Mouse (Mus musculus) layer of hippocampus, adult 9-11 months (tissue): Measurements from ENCODE around the gene Smndc1.
"Not testable (repeated sequence)": the region's sequence is repeated elsewhere in the genome, so short reads cannot be mapped to it uniquely, and the experiment has no call there.

Experiments used
- DNase-seq: peaks from one replicate; pipeline ENCODE4 v3.0.0; 2022

Smndc1 gene

GRCm38 (mm10) chr19:53412149-53412848 is 21.9 kb upstream of the Smndc1 start:
- no peak for DNase-seq

- DNase-seq = no peak
These were observed 19.4 kb upstream of the Smndc1 start for GRCm38 (mm10) chr19:53409663-53410307.

- no peak for DNase-seq
These were observed 18.0 kb upstream of the Smndc1 start for GRCm38 (mm10) chr19:53408398-53408797.

- DNase-seq = no peak
These were observed 17.0 kb upstream of the Smndc1 start for GRCm38 (mm10) chr19:53407350-53407749.

GRCm38 (mm10) chr19:53405810-53406209 is 15.4 kb upstream of the Smndc1 start:
- no peak for DNase-seq

GRCm38 (mm10) chr19:53404837-53405356 is 14.5 kb upstream of the Smndc1 start:
- DNase-seq = no peak

- DNase-seq = peak; percentile 49
These were observed 13.9 kb upstream of the Smndc1 start for GRCm38 (mm10) chr19:53404219-53404836.

GRCm38 (mm10) chr19:53402741-53403432 is 12.5 kb upstream of the Smndc1 start:
- no peak for DNase-seq

- no peak for DNase-seq
These were observed 10.1 kb upstream of the Smndc1 start for GRCm38 (mm10) chr19:53400332-53401110.

GRCm38 (mm10) chr19:53399213-53399612 is 8.8 kb upstream of the Smndc1 start:
- no peak for DNase-seq

- DNase-seq = no peak
These were observed 7.3 kb upstream of the Smndc1 start for GRCm38 (mm10) chr19:53397451-53398233.

GRCm38 (mm10) chr19:53395805-53396204 is 5.4 kb upstream of the Smndc1 start:
- not testable (repeated sequence) for DNase-seq

- not testable (repeated sequence) for DNase-seq
These were observed 4.6 kb upstream of the Smndc1 start for GRCm38 (mm10) chr19:53394956-53395355.

- DNase-seq = no peak
These were observed 4.2 kb upstream of the Smndc1 start for GRCm38 (mm10) chr19:53394552-53394951.

GRCm38 (mm10) chr19:53393646-53394045 is 3.3 kb upstream of the Smndc1 start:
- no peak for DNase-seq

GRCm38 (mm10) chr19:53392781-53393343 is 2.5 kb upstream of the Smndc1 start:
- DNase-seq = no peak

GRCm38 (mm10) chr19:53391787-53392186 is 1.4 kb upstream of the Smndc1 start:
- no peak for DNase-seq

GRCm38 (mm10) chr19:53391386-53391785 is 1.0 kb upstream of the Smndc1 start:
- DNase-seq = no peak

- no peak for DNase-seq
These were observed 437 bp downstream of the Smndc1 start for GRCm38 (mm10) chr19:53389851-53390431.

GRCm38 (mm10) chr19:53389417-53389816 is 961 bp downstream of the Smndc1 start:
- DNase-seq = no peak

- no peak for DNase-seq
These were observed 7.0 kb downstream of the Smndc1 start for GRCm38 (mm10) chr19:53383336-53383735.
